Mouse (Mus musculus): ENCODE measurements at regions not wholly inside any gene's neighbourhood (a gene's known extent, or its start where the extent isn't known, plus 50 kb on each side); places are given as distances from the start of the nearest gene placed in this dataset.

DNA sequence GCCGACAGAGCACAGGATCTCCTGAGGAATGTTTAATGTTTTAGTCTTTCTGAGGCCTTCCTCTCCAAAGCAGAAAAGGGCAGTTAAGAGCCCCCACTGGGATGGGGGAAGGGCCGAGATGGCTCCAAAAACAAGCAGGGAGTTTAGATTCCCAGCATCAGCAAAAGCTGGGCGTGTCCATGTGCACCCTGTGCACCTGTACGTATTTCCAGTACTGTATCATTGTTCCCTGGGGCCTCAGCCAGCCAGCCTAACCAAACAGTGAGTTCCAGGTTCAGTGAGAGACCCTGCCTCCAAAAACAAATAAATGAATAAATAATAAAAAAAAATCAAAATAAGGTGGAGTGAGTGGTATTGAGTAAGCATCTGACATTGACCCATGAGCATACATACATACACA, 50.8 kb upstream of the Olfm1 start:
- WGBS, result 26% methylated on average over 4 of the region's 4 CpGs
- Histone ChIP-seq H3K9me3 (replicated peaks) (no peaks in the 10 kb centered on the region), H3K36me3 (no peaks in the 10 kb centered on the region), H3K4me1 (peaks cover 54% of the 10 kb centered on the region), H3K4me3 (no peak overlapping the region), H3K27ac (no peak overlapping the region), H3K27me3 (ENCODE audit: low read depth, poor library complexity, severe bottlenecking) (no peaks in the 10 kb centered on the region)
- no peak for DNase-seq (ENCODE audit: low spot score)

DNA sequence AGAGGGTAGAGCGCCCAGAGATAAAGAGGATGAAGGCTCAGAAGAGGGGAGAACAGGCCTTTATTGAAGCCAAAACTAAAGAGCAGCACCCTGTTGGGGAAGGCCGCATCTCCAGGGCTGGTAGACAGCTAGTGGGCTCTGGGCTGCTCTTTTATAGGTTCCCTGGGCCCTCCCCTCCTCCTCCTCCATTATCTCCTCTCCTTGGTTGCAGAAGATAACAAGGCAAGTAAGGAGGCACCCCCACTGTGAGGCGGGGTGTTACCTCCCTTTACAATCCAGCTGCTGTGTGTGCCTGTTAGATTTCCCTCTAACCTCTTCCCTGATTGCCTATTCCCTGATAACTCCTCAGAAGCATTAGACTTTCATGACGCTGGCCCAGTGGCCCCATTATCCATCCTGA, 51.2 kb upstream of the Olfm1 start:
- no peak for DNase-seq (ENCODE audit: low spot score)
- Histone ChIP-seq H3K9me3 (replicated peaks) (no peaks in the 10 kb centered on the region), H3K4me3 (no peak overlapping the region), H3K4me1 (peaks cover 54% of the 10 kb centered on the region), H3K36me3 (no peaks in the 10 kb centered on the region), H3K27me3 (ENCODE audit: low read depth, poor library complexity, severe bottlenecking) (no peaks in the 10 kb centered on the region), H3K27ac (no peak overlapping the region)
- 35% methylated on average over 4 of the region's 4 CpGs for WGBS

DNA sequence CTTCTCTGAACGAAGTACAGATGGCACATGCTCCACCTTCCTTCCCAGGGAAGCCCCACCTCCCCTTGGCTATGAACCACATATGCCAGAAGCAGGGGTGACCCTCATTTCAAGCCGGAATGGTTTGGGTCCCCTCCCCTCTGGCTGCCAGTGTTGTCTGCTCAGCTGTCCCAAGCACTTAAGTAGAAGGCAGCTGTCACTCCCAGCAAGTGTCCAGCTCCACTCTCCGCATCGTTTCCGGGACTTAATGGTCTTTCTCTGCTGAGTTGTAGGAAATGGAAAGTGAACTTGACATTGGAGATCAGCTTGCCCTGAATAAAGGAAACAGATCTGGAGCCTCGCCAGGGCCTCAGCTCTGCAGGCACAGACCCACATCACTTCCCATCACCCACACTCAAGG, 53.9 kb upstream of the Fcnb start:
- no peak for DNase-seq (ENCODE audit: low spot score)
- H3K9me3 ChIP-seq (replicated peaks), result no peaks in the 10 kb centered on the region
- no peak overlapping the region for H3K4me3 ChIP-seq
- no peak overlapping the region; the same call in 1 of the 2 replicates for H3K27ac ChIP-seq
- no peaks in the 10 kb centered on the region for H3K36me3 ChIP-seq
- H3K4me1 ChIP-seq, result peaks cover 35% of the 10 kb centered on the region
- H3K27me3 ChIP-seq (ENCODE audit: low read depth, poor library complexity, severe bottlenecking), result no peaks in the 10 kb centered on the region
- WGBS, result 65% methylated on average over 6 of the region's 6 CpGs

DNA sequence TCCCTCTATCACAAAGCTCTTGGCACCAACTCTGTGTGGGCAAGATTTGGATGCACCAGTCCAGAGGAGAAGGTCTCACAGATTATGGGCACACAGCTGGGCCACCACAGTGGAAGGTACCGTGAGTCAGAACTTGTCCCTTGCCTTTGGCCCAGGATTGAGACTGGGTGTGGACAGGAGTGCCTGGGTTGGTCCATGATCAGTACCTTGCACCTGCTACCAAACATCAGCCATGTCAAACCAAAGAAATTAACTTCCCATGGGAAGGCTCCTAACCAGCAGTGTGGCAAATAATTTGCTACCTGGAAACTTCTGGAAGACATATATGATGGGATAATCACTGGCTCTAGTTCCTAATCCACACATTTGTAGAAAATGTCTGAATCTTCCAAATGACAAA, 49.9 kb upstream of the Fcnb start:
- Histone ChIP-seq H3K36me3 (no peaks in the 10 kb centered on the region), H3K27ac (no peak overlapping the region), H3K9me3 (replicated peaks) (no peaks in the 10 kb centered on the region), H3K27me3 (ENCODE audit: low read depth, poor library complexity, severe bottlenecking) (no peaks in the 10 kb centered on the region), H3K4me3 (no peak overlapping the region), H3K4me1 (peaks cover 19% of the 10 kb centered on the region)
- DNase-seq (ENCODE audit: low spot score), result no peak
- 95% methylated on average over 1 of the region's 1 CpGs for WGBS
